Mouse (Mus musculus) liver, embryonic 16.5 days (tissue): ENCODE results near the gene Prss43. TPM values are rescaled to one million over a fixed set of nuclear protein-coding genes. Genes with fewer than 3 reads are reported as not detected.

Experiments used
- ATAC-seq: fragments of 200-750 bp; cut with Nextera tagmentation; 2 replicates; pipeline ENCODE4 v1.8.0; 2017; ENCODE audit warnings: low read depth, mild to moderate bottlenecking, moderate number of reproducible peaks, moderate library complexity
- H3K27ac ChIP-seq: fragments of 300-500 bp; sonication (generic); 2 replicates; pipeline ENCODE4 v1.5.1; 2014; ENCODE audit warnings: mild to moderate bottlenecking, low read length
- H3K27me3 ChIP-seq: fragments of 300-500 bp; sonication (generic); 2 replicates; pipeline ENCODE4 v1.6.1; 2014; ENCODE audit warnings: low read depth, low read length, mixed read lengths; ENCODE audit not compliant: control insufficient read depth, insufficient read depth
- H3K36me3 ChIP-seq: fragments of 300-500 bp; sonication (generic); 2 replicates; pipeline ENCODE4 v1.6.1; 2014; ENCODE audit warnings: mild to moderate bottlenecking; ENCODE audit not compliant: control insufficient read depth, insufficient read depth
- H3K4me1 ChIP-seq: fragments of 300-500 bp; sonication (generic); 2 replicates; pipeline ENCODE4 v1.6.1; 2014; ENCODE audit warnings: low read depth, low read length, mixed read lengths; ENCODE audit not compliant: control insufficient read depth
- H3K4me2 ChIP-seq: fragments of 300-500 bp; sonication (generic); 2 replicates; pipeline ENCODE4 v1.6.1; 2014; ENCODE audit warnings: low read depth, low read length, mixed read lengths
- H3K4me3 ChIP-seq: fragments of 300-500 bp; sonication (generic); 2 replicates; pipeline ENCODE4 v1.5.1; 2014; ENCODE audit warnings: low read depth, mild to moderate bottlenecking, low read length
- H3K9ac ChIP-seq: fragments of 300-500 bp; sonication (generic); 2 replicates; pipeline ENCODE4 v1.6.1; 2014; ENCODE audit warnings: low read depth, low read length
- H3K9me3 ChIP-seq: fragments of 300-500 bp; sonication (generic); replicated peaks from 2 replicates; pipeline ENCODE4 v1.6.1; 2016; ENCODE audit warnings: low read length; ENCODE audit not compliant: control insufficient read depth
- WGBS: fragments of 180-500 bp; shearing (Covaris S2); extraction: QIAGEN DNeasy Blood & Tissue Kit; methylation state at CpG from one replicate; pipeline ENCODE4 v1.1.7; 2014; ENCODE audit not compliant: insufficient replicate concordance; 5-methylcytosine and 5-hydroxymethylcytosine counted together
- polyA plus RNA-seq: library from polyadenylated mRNA; unstranded; fragments of >200 nt; fragmentation: Nextera tagmentation; extraction: Ambion mirVana; gene quantifications from 2 replicates; pipeline ENCODE4 v1.2.1, GENCODE M21; 2015

Prss43 gene
- polyA plus RNA-seq, 1 experiment from 2014 or later: not detected

DNA sequence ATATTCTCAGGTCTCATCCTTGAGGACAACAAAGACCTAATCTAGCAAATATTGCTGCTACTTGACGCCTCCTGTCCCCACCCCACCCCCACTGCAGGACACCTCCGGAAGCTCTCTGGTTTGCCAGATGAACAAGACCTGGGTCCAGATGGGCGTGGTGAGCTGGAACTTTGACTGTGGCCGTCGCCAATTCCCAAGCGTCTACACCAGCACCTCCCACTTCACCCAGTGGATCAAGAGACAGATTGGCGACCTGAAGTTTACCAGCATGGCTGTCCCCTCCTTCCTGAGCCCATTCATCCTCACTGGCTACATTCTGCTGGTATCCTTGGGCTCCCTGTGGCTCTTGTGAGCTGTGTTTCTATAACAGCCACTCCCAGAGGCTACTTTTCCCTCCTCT lies 29.4 kb downstream of the Prss43 start:
- Histone ChIP-seq H3K27me3 (no peaks in the 10 kb centered on the region), H3K36me3 (no peaks in the 10 kb centered on the region), H3K9ac (no peak overlapping the region), H3K9me3 (no peaks in the 10 kb centered on the region), H3K4me1 (peaks cover 21% of the 10 kb centered on the region), H3K27ac (no peak overlapping the region), H3K4me3 (no peak overlapping the region), H3K4me2 (no peak overlapping the region)
- 58% methylated on average over 7 of the region's 7 CpGs for WGBS
- no peak for ATAC-seq

DNA sequence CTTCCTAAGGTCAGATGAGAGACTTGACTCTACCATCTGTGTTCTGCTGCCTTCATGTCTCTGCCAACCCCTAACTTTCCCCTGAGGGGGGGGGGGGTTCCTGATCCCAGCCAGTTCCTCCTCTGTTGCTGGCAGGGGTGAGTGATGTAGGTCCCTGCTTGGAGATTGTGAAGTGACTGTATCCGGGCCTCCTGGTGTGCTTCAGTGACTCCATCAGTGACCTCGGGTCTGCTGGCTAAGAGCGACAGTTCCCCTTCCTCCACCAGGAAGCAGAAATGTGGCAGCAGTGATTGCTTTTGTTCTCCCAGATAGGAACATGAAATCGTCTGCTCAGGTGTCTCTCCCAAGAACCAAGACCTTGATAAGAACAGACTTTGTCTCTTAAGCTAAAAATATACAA lies 30.4 kb downstream of the Prss43 start:
- H3K4me3 ChIP-seq: no peak overlapping the region
- H3K4me2 ChIP-seq: no peak overlapping the region
- no peak overlapping the region for H3K9ac ChIP-seq
- WGBS: 26% methylated on average over 4 of the region's 4 CpGs
- no peak for ATAC-seq
- H3K27ac ChIP-seq: no peak overlapping the region
- H3K36me3 ChIP-seq: no peaks in the 10 kb centered on the region
- H3K9me3 ChIP-seq: no peaks in the 10 kb centered on the region
- H3K4me1 ChIP-seq: peaks cover 21% of the 10 kb centered on the region
- H3K27me3 ChIP-seq: no peaks in the 10 kb centered on the region

DNA sequence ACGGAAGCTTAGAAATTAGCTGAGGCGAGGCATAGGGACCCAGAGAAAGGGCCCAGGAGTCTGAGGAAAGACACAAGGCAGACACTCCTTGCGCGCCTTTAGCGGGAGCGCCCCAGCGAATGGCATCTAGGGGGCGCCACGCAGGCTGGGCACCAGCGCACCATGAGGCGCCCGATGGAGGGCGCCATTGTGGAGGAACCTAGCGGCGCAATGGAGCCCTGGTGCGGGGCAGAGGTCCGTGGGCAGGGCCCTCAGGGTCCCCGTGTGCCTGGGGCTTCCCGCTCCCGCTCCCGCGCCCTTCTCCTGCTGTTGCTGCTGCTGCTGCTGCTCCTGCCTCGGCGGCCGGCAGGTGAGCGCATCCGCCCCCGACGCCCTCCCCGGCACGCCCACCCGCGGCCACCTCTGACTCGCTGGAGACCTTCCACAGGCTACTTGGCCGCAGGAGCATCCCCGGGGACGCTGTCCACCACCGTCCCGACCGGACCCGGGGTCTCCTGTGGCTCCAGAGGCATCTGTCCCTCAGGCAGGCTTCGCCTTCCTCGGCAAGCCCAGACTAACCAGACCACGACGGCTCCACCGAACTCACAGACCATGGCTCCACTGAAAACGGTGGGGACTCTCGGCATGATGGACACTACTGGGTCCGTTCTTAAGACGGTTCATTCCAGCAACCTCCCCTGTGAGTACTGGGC lies 31.4 kb downstream of the Prss43 start, which contains the start of gene Prss50:
Gene Prss50, plus strand, starts transcription at position 187 of the 692 bp plus-strand sequence.
- peak within 1 kb of the TSS; percentile 55 for H3K27ac ChIP-seq
- H3K9ac ChIP-seq: peak within 1 kb of the TSS; percentile 31; the same call in 1 of the 2 replicates
- no peaks in the 10 kb centered on the region for H3K27me3 ChIP-seq
- H3K4me3 ChIP-seq: peak within 1 kb of the TSS; percentile 52
- H3K4me1 ChIP-seq: peaks cover 21% of the 10 kb centered on the region
- H3K4me2 ChIP-seq: peak within 1 kb of the TSS; percentile 69
- WGBS: 10% methylated on average over 43 of the region's 50 CpGs
- no peaks in the 10 kb centered on the region for H3K36me3 ChIP-seq
- no peaks in the 10 kb centered on the region for H3K9me3 ChIP-seq
- ATAC-seq: no peak

DNA sequence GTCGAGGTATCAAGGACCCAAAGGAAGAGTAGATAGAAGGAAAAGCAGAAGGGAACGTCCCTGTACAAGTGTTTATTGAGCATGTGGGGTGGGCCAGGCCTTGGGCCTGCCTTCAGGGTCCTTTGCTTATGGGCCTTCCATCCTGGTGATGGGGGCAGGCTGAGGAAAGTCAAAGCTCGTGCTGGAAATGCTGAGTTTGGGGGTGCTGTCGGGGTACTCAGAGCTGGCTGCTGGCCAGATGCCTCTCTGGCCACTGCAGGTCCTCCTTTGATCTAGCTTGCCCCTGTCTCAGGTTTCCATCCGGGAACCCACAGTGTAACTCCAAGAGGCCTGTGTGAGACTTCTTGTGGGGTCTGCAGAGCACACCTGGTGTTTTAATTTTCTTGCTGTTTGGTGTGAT lies 32.0 kb downstream of the Prss43 start:
- peak overlapping the region; percentile 69 for H3K4me2 ChIP-seq
- H3K4me3 ChIP-seq: peak overlapping the region; percentile 7; the same call in 1 of the 2 replicates
- no peaks in the 10 kb centered on the region for H3K9me3 ChIP-seq
- H3K4me1 ChIP-seq: peaks cover 21% of the 10 kb centered on the region
- no peaks in the 10 kb centered on the region for H3K36me3 ChIP-seq
- no peak overlapping the region for H3K9ac ChIP-seq
- WGBS: 35% methylated on average over 5 of the region's 5 CpGs
- H3K27me3 ChIP-seq: no peaks in the 10 kb centered on the region
- ATAC-seq: no peak
- peak overlapping the region; percentile 55 for H3K27ac ChIP-seq

DNA sequence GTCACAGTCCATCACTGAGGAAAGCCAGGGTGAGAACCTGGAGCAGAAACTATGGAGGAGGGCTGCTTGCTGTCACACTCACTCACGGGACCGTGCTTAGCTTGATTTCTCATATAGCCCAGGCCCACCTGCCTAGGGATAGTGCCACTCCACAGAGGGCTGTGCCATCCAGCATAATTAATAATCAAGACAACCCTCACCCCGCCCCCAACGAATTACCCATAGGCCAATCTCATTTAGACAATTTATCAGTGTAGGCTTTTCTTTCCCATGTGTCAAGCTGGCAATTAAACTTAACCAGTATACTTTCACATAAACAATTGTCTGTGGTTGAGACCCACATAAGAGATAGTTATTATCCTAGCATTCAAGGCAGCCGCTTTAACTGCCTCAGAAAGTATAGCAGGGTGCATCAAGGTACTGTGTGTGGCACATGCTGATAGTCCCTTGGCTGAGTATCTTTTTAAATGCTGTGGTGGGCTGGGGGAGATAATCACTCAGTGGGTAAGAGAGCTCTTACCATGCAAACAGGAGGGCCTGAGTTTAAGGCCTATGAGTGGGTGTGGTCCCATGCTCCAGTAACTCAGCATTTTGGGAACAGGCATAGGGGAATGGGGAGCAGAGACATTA lies 32.6 kb downstream of the Prss43 start:
- ATAC-seq: peak; percentile 85
- Histone ChIP-seq H3K36me3 (no peaks in the 10 kb centered on the region), H3K27ac (peak overlapping the region; percentile 55), H3K27me3 (no peaks in the 10 kb centered on the region), H3K4me1 (peaks cover 21% of the 10 kb centered on the region), H3K9ac (no peak overlapping the region), H3K4me3 (no peak overlapping the region), H3K4me2 (peak overlapping the region; percentile 69; the same call in 1 of the 2 replicates), H3K9me3 (no peaks in the 10 kb centered on the region)
- 20% methylated on average over 5 of the region's 5 CpGs for WGBS

DNA sequence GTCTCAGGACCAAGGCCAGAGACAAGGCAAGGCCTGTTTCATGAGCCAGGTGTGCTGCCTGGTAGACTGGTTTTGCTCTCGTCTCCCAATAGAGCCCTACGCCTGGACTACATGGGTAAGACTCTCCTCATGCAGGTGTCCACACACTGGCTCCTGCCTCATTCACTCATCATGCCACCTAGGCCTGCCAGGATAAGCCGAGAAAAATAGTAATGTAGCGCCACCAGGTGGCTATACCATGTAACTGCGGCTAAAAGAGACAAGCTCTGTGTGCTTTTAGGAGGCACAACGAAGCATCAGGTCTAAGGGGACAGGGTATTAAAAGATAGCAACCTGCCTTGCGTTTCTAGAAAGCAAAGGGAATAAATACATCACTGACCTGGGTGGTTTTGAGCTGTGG lies 44.5 kb downstream of the Prss43 start:
- no peak overlapping the region for H3K4me3 ChIP-seq
- ATAC-seq: no peak; the same call in 1 of the 2 replicates
- peaks cover 15% of the 10 kb centered on the region for H3K27me3 ChIP-seq
- no peaks in the 10 kb centered on the region for H3K9me3 ChIP-seq
- WGBS: 10% methylated on average over 7 of the region's 7 CpGs
- no peak overlapping the region for H3K9ac ChIP-seq
- no peaks in the 10 kb centered on the region; the same call in none of the 2 replicates for H3K4me1 ChIP-seq
- no peaks in the 10 kb centered on the region for H3K36me3 ChIP-seq
- no peak overlapping the region for H3K27ac ChIP-seq
- no peak overlapping the region for H3K4me2 ChIP-seq

DNA sequence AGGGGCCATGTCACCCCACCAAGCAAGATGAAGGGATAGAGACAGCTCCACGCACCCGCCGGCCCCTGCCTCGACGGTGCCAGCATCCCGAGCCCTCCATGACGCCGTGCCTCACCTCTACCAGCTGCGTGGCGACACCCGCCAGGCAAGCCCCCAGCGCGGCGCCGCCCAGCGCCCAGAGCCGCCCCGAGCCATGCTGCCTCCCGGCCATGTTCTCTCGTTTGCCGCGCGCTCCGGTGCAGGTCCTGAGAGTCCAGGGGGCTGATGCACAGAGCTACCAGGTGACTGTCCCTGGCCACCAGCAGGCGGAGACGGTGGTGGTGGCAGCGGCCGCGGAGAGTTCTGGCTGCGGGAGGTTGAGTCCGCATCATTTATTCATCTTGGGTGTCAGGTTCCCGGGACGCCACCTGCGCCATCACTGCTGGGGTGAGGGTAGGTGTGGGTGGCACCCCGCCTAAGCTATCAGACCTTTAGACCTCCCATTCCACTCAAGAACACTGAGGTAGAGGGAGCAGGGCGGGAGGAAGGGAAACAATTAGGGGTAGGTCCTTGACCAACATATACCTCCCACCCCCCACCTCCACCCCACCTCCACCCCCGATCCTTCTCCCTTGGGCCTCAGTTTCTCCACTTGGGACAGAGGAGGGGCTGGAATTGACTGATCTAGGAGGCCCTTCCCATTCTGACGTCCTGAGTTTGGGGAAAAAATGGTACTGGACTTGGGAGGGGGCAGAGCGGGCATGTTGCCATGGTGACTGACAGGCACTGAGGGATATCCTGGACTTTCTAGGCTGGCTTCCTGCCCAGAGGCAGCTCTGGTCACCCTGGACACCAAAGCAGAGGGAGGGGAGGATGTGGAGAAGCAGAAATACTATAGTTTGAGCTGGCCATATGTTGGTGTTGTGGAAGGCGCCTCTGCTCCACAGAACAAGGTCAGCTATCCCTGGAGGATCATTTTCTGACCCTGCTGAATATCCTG lies 47.5 kb downstream of the Prss43 start:
- Histone ChIP-seq H3K9ac (no peak overlapping the region), H3K27me3 (peaks cover 15% of the 10 kb centered on the region), H3K9me3 (no peaks in the 10 kb centered on the region), H3K4me2 (peak overlapping the region; percentile 12), H3K4me1 (peaks cover 2% of the 10 kb centered on the region), H3K27ac (no peak overlapping the region), H3K4me3 (no peak overlapping the region), H3K36me3 (no peaks in the 10 kb centered on the region)
- WGBS: 12% methylated on average over 40 of the region's 40 CpGs
- ATAC-seq: no peak

DNA sequence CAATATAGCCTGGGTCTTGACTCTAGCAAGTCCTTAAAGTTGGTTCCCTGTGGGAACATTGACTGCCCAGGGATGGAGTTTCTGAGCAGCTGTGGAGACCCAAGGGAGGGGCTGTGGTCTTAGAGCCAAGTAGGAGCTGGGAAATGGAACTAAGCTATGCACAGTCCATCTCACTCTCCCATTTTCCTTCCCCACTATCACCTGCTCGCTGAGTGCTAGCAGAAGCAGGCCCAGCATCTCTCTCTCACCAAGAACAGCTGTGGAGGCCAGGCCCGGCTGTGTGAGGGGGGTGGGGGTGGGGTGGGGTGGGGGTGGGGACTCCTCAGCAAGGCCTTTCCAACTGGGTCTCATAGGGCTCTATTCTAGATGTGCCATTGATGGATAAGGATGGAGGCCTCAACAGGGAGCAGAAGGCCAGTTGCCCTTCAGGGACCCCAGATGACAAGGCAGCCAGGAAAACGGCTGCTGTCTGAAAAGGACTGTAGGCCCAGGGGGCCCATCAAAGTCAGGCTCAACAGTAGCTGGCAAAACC lies 48.2 kb downstream of the Prss43 start:
- H3K9ac ChIP-seq: no peak overlapping the region
- WGBS: 26% methylated on average over 3 of the region's 3 CpGs
- ATAC-seq: no peak

More for the DNA sequence above, 48.2 kb downstream of the Prss43 start:
- Histone ChIP-seq H3K4me3 (no peak overlapping the region), H3K36me3 (no peaks in the 10 kb centered on the region), H3K27ac (no peak overlapping the region), H3K4me2 (no peak overlapping the region), H3K4me1 (peaks cover 2% of the 10 kb centered on the region), H3K27me3 (peaks cover 23% of the 10 kb centered on the region), H3K9me3 (no peaks in the 10 kb centered on the region)
